Mouse (Mus musculus) Muller cell, postnatal 12 days (primary cell): ENCODE results near the gene Hspb9.
A peak's percentile ranks its signal among the peaks of the same experiment; 100 is the strongest.

Experiments used
- DNase-seq: peaks from one replicate; pipeline ENCODE4 v3.0.0-alpha.2; 2015; ENCODE audit errors: inconsistent ontology term

Gene Hspb9

DNA sequence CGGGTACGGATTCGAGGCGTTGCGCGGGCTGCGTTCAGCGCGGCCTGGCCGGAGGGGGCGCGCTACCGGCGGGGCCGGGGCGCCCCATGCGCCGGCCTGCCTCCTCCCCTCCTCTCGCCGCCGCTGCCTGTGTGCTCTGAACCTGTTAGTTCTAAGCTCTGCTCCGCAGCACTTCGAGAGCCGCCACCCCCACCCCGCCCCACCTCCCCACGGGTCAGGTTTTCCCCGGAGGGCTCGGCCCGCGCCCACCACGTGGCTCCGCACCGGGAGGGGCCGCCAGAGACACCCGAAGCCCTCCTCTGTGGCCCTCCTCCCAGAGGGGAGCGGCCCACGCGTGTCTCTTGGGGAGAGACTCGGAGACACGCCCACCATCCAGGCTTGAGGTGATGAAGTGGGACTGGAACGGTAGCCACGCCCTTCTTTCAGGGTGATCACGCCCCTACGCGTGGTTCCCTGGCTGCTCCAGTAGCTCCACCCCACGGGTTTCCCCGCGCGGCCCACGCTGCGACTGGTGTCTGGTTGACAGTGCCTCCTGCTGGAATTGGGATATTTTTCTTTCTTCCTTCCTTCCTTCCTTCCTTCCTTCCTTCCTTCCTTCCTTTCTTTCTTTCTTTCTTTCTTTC lies 46.1 kb downstream of the Hspb9 start, which contains the start of gene Kcnh4:
Gene Kcnh4, minus strand, starts transcription at position 332 of the 623 bp plus-strand sequence.
- DNase-seq = peak; percentile 78

DNA sequence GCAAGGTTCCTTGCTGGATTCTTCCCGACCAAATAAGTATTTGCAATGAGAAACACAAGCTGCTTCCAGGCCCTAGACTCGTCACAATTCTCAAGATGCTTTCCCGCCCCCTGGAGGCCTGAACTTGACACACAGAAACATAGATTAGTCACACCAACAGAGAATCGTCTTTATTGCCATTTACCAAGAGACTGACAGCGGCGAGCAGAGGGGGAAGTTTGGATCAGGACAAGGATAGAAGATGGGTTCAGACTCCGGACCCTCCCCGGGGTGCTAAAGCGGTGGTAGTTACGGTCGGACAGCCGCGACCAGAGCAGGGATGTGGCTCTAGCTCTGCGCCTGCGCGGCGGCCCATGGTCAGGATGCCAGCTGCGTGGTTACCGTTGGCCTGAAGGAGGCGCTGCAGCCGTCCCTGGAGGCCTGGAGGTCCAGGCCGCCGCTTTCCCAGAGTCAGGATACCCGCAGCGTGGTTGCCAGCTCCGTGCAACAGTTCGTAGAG lies 47.9 kb downstream of the Hspb9 start:
- DNase-seq = peak; percentile 87

GRCm38 (mm10) chr11:100762831-100763230 lies 49.2 kb downstream of the Hspb9 start, which contains the start of gene Hcrt:
TSS of gene Hcrt (minus strand) at chr11:100762931.
- no peak for DNase-seq
